Mouse (Mus musculus) neural tube, embryonic 15.5 days (tissue): Measurements from ENCODE around the gene Ppp1r35. TPM values are rescaled to one million over a fixed set of nuclear protein-coding genes. Genes with fewer than 3 reads are reported as not detected.
A peak's percentile ranks its signal among the peaks of the same experiment; 100 is the strongest.

Experiments used
- ATAC-seq: fragments of 200-750 bp; cut with Nextera tagmentation; 2 replicates; pipeline ENCODE4 v1.8.0; 2017; ENCODE audit warnings: mild to moderate bottlenecking, moderate TSS enrichment, moderate library complexity; ENCODE audit not compliant: low FRiP score
- H3K27ac ChIP-seq: fragments of 300-500 bp; sonication (generic); replicated peaks from 2 replicates; pipeline ENCODE4 v1.5.1; 2015; ENCODE audit warnings: mild to moderate bottlenecking, inconsistent platforms
- H3K27me3 ChIP-seq: fragments of 300-500 bp; sonication (generic); replicated peaks from 2 replicates; pipeline ENCODE4 v1.6.1; 2015; ENCODE audit warnings: inconsistent platforms
- H3K36me3 ChIP-seq: fragments of 300-500 bp; sonication (generic); 2 replicates; pipeline ENCODE4 v1.6.1; 2015; ENCODE audit warnings: inconsistent platforms
- H3K4me1 ChIP-seq: fragments of 300-500 bp; sonication (generic); 2 replicates; pipeline ENCODE4 v1.6.1; 2015; ENCODE audit warnings: inconsistent platforms
- H3K4me2 ChIP-seq: fragments of 300-500 bp; sonication (generic); 2 replicates; pipeline ENCODE4 v1.6.1; 2015; ENCODE audit warnings: inconsistent platforms, mild to moderate bottlenecking, moderate library complexity
- H3K4me3 ChIP-seq: fragments of 300-500 bp; sonication (generic); replicated peaks from 2 replicates; pipeline ENCODE4 v1.5.1; 2015; ENCODE audit warnings: mild to moderate bottlenecking, inconsistent platforms
- H3K9ac ChIP-seq: fragments of 300-500 bp; sonication (generic); replicated peaks from 2 replicates; pipeline ENCODE4 v1.6.1; 2015; ENCODE audit warnings: mild to moderate bottlenecking, inconsistent platforms
- H3K9me3 ChIP-seq: fragments of 300-500 bp; sonication (generic); replicated peaks from 2 replicates; pipeline ENCODE4 v1.6.1; 2016; ENCODE audit warnings: inconsistent platforms
- WGBS: fragments of 180-500 bp; shearing (Covaris S2); methylation state at CpG from one replicate; pipeline ENCODE4 v1.1.7; 2015; ENCODE audit warnings: mixed read lengths; 5-methylcytosine and 5-hydroxymethylcytosine counted together
- polyA plus RNA-seq: library from polyadenylated mRNA; unstranded; fragments of >200 nt; fragmentation: Nextera tagmentation; extraction: Ambion mirVana; gene quantifications from 2 replicates; pipeline ENCODE4 v1.2.1, GENCODE M21; 2015

Ppp1r35 gene
- polyA plus RNA-seq, result 38.2 and 42.3 TPM in 2 replicates

DNA sequence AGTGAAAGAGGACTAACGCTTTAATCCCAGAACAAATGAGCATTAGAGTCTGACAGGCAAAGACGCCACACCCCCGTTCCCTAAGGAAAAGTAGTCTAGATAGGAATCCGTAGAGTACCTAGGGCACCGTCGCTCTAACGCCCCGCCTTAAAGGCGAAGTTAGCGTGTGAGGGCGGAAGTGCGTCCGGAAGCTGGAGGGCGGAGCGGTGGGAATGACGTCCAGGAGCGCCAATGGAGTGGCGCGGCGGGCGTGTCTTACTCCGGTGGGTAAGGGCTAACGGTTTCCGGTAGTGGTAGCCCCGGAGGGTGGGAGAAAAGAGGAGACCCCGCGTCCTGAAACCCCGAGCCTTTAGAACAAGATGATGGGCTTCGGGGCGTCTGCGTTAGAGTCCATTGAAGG is at the start of gene Ppp1r35:
Ppp1r35 (plus strand) TSS at position 215 of the 400 bp plus-strand sequence.
- Histone ChIP-seq H3K4me2 (peak within 1 kb of the TSS; percentile 97), H3K27ac (peak within 1 kb of the TSS; percentile 93), H3K27me3 (no peaks in the 10 kb centered on the region), H3K9me3 (no peaks in the 10 kb centered on the region), H3K9ac (peak within 1 kb of the TSS; percentile 99), H3K4me3 (peak within 1 kb of the TSS; percentile 98), H3K36me3 (peaks cover 36% of the 10 kb centered on the region), H3K4me1 (peaks cover 49% of the 10 kb centered on the region)
- WGBS, result under 1% methylated on average over 31 of the region's 31 CpGs
- peak; percentile 96 for ATAC-seq

DNA sequence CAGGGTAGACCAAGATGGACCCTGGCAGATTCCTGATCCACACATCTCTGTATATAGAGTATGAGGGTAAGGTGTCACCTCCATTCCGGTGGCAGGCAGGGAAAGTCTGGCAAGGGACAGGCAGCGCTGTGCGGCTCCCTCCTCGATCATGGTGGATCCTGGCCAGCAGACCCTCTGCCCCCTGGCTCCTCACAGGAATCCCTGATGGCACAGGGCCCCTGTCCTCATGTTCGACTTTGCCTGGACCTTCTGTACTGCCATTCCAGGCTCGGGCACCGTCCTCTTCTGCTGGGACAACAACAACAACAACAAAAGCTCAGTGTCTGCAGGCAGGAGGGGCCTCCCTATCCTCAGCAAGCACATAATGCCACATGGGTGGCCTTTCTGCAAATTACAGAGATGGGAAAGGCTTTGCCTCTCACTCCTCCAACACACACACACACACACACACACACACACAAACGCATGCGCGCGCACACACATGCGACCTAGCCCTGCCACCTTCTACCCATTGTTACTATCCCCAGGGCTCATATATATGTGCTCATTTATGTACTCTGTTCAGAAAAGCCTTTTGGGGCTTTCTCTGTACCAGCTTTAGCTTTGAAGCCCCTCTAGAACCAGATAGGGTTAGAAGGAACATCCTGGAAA is 44.9 kb upstream of the Ppp1r35 start:
- WGBS, result 30% methylated on average over 12 of the region's 12 CpGs
- Histone ChIP-seq H3K27ac (peak overlapping the region; percentile 93), H3K4me1 (peaks cover 59% of the 10 kb centered on the region), H3K27me3 (no peaks in the 10 kb centered on the region), H3K9ac (peak overlapping the region; percentile 30), H3K36me3 (peaks cover 45% of the 10 kb centered on the region), H3K4me2 (peak overlapping the region; percentile 57), H3K9me3 (no peaks in the 10 kb centered on the region), H3K4me3 (peak overlapping the region; percentile 26)
- peak; percentile 58 for ATAC-seq

DNA sequence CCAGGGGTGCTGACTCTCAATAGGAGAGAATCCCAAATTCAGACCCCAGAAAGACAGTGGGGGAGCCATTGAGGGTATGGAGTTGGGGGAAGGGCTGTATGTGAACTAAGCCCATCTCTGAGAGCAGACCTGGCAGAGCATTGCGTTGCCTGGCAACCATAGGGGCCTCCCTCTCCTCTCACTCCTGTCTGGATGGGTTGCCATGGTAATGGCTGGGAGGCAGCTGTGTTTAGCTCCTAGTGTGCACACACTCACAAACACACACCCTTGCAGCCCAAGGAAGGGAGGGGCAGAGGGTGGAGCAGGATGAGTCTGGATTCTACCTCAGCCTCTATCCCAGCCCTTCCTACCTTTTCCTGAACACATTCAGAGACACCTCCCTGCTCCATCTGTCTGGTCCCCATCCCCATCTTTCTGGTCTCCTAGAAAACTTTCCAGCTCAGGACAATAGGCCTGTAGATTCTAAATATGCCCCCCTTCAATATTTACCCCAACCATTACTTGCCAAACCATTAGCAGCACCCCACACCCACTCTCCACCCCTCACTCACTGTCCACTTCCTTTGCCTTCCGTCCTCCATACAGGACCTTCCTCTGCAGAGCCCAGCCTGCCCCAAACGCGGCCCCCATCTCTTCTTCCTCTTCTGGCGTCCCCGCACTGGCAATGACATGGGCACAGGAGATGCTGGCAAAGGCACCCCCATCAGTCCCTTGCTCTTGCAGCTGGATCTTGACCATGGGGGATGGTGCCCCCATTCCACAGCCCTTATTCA is 44.2 kb upstream of the Ppp1r35 start:
- Histone ChIP-seq H3K9me3 (no peaks in the 10 kb centered on the region), H3K4me3 (peak overlapping the region; percentile 26), H3K4me2 (peak overlapping the region; percentile 57), H3K9ac (peak overlapping the region; percentile 43), H3K27ac (peak overlapping the region; percentile 93), H3K36me3 (peaks cover 45% of the 10 kb centered on the region), H3K4me1 (peaks cover 66% of the 10 kb centered on the region), H3K27me3 (no peaks in the 10 kb centered on the region)
- WGBS, result 38% methylated on average over 6 of the region's 6 CpGs
- peak; percentile 95 for ATAC-seq

DNA sequence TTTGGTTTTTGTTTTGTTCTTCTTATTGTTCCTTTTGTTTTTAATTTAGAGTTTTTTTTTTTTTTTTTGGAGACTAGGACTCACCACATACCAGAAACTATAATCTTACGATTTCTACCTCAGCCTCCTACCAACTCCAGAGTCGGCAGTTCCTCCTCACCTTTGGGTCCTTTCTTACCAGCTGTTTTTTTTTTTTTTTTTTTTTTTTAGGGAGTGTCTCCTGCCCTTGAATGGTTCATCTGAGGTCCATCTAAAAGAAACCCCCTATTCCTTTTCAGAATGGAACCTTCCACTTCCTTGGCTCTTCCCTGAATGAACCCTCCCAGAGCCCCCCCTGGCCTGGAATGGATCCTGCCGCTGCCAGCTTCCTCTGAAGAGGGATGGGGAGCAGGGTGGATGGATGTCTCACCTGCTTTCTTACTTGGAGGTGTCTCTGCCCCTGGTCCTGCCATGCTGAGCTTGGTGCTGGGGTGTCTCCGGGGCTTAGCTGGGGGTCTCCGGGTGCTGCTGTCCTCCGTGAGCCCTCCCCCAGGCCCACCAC is 41.2 kb upstream of the Ppp1r35 start:
- H3K4me2 ChIP-seq, result peak overlapping the region; percentile 94
- no peak for ATAC-seq
- peak overlapping the region; percentile 88; the same call in 1 of the 2 replicates for H3K27ac ChIP-seq
- H3K36me3 ChIP-seq, result peaks cover 29% of the 10 kb centered on the region
- no peaks in the 10 kb centered on the region for H3K9me3 ChIP-seq
- peak overlapping the region; percentile 76; the same call in 1 of the 2 replicates for H3K9ac ChIP-seq
- H3K4me1 ChIP-seq, result peaks cover 73% of the 10 kb centered on the region
- 90% methylated on average over 6 of the region's 6 CpGs for WGBS
- no peaks in the 10 kb centered on the region for H3K27me3 ChIP-seq
- 0 out of 2 replicates have a peak overlapping the region, but pooled peaks have one; percentile 5 for H3K4me3 ChIP-seq

DNA sequence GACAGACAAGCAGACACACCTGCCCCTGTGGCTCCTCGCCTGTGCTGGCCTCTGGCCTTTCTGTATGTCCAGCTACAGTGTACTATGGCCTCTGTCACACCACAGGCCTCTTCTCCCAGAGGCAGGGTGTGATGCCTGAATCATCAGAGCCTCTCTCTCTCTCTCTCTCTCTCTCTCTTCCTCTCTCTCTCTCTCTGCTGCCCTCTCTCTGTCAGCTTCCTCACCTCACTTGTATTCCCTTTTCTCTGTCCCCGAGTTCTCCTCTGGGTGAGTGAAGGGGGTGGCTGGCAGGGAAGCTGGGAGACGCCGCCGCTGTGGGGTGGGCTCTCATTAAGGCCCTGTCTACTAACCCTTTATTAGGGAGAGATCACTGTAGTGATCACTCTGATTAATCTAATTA is 40.1 kb upstream of the Ppp1r35 start:
- Histone ChIP-seq H3K9ac (peak overlapping the region; percentile 76), H3K36me3 (peaks cover 22% of the 10 kb centered on the region), H3K4me3 (peak overlapping the region; percentile 70), H3K27me3 (no peaks in the 10 kb centered on the region), H3K4me1 (peaks cover 66% of the 10 kb centered on the region), H3K27ac (peak overlapping the region; percentile 88), H3K4me2 (peak overlapping the region; percentile 94), H3K9me3 (no peaks in the 10 kb centered on the region)
- 24% methylated on average over 5 of the region's 5 CpGs for WGBS
- no peak for ATAC-seq

DNA sequence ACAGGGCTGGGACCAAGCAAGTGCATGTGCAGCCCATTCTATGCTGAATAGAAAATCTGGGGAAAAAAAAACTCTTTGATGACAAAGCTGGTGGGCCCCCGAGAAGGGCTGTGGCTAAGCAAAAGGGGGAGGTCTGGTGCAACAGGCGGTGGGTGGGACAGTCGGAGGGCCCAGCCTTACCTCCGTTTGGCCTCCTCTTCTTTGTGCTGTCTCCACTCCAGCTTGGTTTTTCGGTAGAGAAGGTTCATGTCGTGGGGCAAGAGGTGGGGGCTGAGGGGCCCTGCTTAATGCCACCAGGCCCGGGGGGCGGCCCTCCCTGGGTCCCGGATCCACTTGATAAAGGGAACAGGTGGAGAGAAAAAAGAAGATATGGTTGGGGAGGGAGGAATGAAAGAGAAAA is 39.2 kb upstream of the Ppp1r35 start:
- Histone ChIP-seq H3K4me2 (peak overlapping the region; percentile 94), H3K4me3 (peak overlapping the region; percentile 70), H3K9ac (peak overlapping the region; percentile 76), H3K36me3 (peaks cover 21% of the 10 kb centered on the region), H3K4me1 (peaks cover 57% of the 10 kb centered on the region), H3K27me3 (no peaks in the 10 kb centered on the region), H3K9me3 (no peaks in the 10 kb centered on the region), H3K27ac (peak overlapping the region; percentile 88)
- no peak for ATAC-seq
- 39% methylated on average over 9 of the region's 9 CpGs for WGBS

DNA sequence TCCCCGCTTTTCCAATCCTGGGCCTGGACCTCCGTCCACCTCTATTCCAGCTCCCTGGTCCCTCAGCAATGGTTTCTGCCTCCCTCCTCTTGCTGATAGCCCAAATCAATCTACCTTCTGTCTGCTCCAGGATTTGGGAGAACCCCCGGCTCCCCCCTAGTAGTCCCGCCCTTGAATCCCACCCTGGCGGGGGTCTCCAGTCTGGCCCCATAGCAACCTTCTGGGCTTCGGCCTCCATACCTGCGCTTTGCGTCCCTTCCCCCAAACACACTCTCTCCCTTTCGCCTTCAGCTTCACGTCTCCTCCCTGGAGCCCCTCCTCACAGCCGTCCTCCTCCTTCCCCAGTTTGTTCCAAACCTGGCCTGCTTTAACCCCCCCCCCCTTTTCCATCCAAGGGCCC is 38.1 kb upstream of the Ppp1r35 start:
- peak overlapping the region; percentile 88 for H3K27ac ChIP-seq
- H3K9ac ChIP-seq, result peak overlapping the region; percentile 76
- H3K27me3 ChIP-seq, result no peaks in the 10 kb centered on the region
- no peaks in the 10 kb centered on the region for H3K9me3 ChIP-seq
- ATAC-seq, result peak; percentile 0
- peaks cover 52% of the 10 kb centered on the region for H3K4me1 ChIP-seq
- peaks cover 15% of the 10 kb centered on the region for H3K36me3 ChIP-seq
- 5% methylated on average over 11 of the region's 11 CpGs for WGBS
- H3K4me3 ChIP-seq, result peak overlapping the region; percentile 70
- peak overlapping the region; percentile 94 for H3K4me2 ChIP-seq

DNA sequence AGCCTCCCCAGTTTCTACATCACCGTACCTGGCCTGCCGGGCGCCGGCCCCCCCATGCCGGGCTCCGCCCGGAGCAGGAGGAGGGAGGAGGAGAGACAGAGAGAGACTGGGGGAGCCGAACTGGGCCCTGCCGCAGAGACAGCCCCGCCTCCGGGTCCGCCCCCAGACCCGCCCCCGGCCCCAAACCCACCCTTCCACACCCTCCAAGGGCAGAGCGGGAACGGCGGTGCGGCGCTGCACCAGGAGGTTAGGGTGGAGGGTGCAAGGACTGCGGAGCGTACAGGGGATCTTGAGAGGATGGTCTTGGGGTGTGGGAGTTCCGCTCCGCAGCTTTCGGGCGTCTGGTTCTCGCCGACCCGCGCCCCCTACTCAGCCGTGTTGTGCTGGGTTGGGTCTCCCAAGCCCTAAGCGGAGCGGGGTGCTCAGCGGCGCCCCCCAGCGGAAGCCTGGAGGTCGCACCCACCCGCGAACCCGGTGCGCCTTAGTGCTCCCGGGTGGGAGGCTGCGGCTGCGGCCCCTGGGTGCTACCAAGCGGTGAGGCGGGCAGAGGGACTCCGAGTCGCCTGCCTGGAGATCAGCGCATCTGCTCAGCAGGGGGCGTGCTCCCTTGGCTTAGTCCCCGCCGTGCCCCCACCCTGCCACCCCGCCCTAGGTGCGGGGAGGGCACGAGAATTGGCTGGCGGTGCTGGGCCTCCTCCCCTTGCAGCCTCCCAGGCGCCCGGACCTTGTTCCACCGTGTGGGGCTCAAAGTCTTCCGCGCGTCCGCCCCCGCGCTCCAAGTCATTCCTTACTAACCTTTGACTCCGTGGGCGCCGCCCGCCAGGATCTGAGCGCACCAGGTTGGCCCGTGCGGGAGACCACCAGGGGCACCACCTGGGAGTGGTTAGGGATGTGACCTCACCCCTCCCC is 37.4 kb upstream of the Ppp1r35 start, which contains the start of gene Nyap1:
Nyap1 (minus strand) TSS at position 585 of the 909 bp plus-strand sequence.
- peak; percentile 88 for ATAC-seq
- Histone ChIP-seq H3K27me3 (no peaks in the 10 kb centered on the region), H3K27ac (peak within 1 kb of the TSS; percentile 88), H3K4me2 (peak within 1 kb of the TSS; percentile 94), H3K9me3 (no peaks in the 10 kb centered on the region), H3K9ac (peak within 1 kb of the TSS; percentile 76), H3K36me3 (peaks cover 7% of the 10 kb centered on the region), H3K4me3 (peak within 1 kb of the TSS; percentile 70), H3K4me1 (peaks cover 48% of the 10 kb centered on the region)
- WGBS, result under 1% methylated on average over 63 of the region's 71 CpGs

DNA sequence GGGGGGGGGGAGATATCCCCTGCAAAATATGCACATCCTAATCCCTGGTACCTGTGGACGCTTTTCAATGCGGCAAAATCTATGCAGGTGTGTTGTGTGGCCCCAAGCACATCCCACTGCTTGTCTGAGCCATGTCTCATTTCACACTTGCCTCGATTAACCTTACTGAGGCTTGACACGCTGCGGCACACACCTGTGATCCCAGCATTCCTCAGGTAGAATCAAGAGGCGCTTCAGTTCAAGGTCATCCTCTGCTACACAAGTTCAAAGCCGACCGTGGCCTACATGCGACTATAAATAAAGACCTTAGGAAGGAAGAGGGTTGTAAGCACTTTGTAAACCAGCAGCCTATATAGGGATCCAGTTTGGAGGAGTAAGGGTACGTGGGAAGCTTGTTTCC is 36.6 kb upstream of the Ppp1r35 start:
- WGBS, result 63% methylated on average over 10 of the region's 10 CpGs
- Histone ChIP-seq H3K27ac (no peak overlapping the region; the same call in 1 of the 2 replicates), H3K9me3 (no peaks in the 10 kb centered on the region), H3K36me3 (peaks cover 4% of the 10 kb centered on the region; the same call in 1 of the 2 replicates), H3K9ac (no peak overlapping the region), H3K27me3 (no peaks in the 10 kb centered on the region), H3K4me1 (peaks cover 56% of the 10 kb centered on the region), H3K4me3 (peak overlapping the region; percentile 70; the same call in 1 of the 2 replicates), H3K4me2 (peak overlapping the region; percentile 94)
- no peak for ATAC-seq

DNA sequence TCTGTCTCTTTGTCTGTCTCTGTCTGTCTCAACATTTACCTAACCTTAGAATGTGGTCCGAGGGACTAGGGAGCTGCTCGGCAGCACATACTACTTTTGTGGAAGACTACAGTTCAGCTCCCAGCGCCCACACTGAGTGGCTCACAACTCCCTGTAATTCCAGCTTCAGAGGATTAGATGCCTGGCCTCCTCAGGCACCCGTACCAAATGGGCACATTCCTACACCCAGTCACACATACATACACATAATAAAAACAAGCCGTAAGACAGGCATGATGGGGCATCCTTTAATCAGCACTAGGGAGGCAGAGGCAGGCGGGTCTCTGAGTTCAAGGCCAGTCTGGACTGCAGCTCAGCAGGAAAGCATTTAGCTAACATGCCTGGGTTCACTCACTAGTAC is 35.8 kb upstream of the Ppp1r35 start:
- ATAC-seq, result no peak
- Histone ChIP-seq H3K4me2 (no peak overlapping the region), H3K4me1 (peaks cover 60% of the 10 kb centered on the region), H3K27me3 (no peaks in the 10 kb centered on the region), H3K9ac (no peak overlapping the region), H3K9me3 (no peaks in the 10 kb centered on the region), H3K36me3 (peaks cover 4% of the 10 kb centered on the region; the same call in 1 of the 2 replicates), H3K4me3 (no peak overlapping the region), H3K27ac (no peak overlapping the region)
- WGBS, result 91% methylated on average over 6 of the region's 6 CpGs

DNA sequence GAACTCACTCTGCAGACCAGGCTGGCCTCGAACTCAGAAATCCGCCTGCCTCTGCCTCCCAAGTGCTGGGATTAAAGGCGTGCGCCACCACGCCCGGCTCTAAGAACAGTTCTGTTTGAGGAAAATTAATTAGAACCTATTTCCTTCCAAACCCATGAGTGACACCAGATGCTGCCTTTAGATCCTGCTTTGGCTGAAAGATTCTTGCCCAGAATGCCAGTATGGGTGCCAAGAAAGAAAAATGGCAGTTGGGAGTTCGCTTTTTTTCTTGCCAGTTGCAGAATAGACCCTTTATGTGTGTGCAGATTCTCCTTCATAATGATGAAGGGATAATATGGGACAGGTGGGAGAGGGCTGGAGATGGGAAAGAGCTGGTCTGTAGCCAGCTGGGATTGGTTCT is 34.5 kb upstream of the Ppp1r35 start:
- H3K9ac ChIP-seq, result no peak overlapping the region
- H3K9me3 ChIP-seq, result no peaks in the 10 kb centered on the region
- H3K4me3 ChIP-seq, result no peak overlapping the region
- WGBS, result 89% methylated on average over 7 of the region's 7 CpGs
- no peaks in the 10 kb centered on the region for H3K27me3 ChIP-seq
- H3K4me2 ChIP-seq, result no peak overlapping the region
- no peak for ATAC-seq
- H3K4me1 ChIP-seq, result peaks cover 59% of the 10 kb centered on the region
- H3K27ac ChIP-seq, result no peak overlapping the region
- H3K36me3 ChIP-seq, result no peaks in the 10 kb centered on the region
